Mouse (Mus musculus) liver, embryonic 12.5 days (tissue): ENCODE results near the gene Tapt1. TPM values are rescaled to one million over a fixed set of nuclear protein-coding genes. Genes with fewer than 3 reads are reported as not detected.
"Not testable (repeated sequence)": the region's sequence is repeated elsewhere in the genome, so short reads cannot be mapped to it uniquely, and the experiment has no call there.

Experiments
- ATAC-seq: fragments of 200-750 bp; cut with Nextera tagmentation; 2 replicates; pipeline ENCODE4 v1.8.0; 2017; ENCODE audit warnings: moderate number of reproducible peaks, mild to moderate bottlenecking, moderate library complexity
- H3K27ac ChIP-seq: fragments of 300-500 bp; sonication (generic); 2 replicates; pipeline ENCODE4 v1.5.1; 2016; ENCODE audit warnings: mild to moderate bottlenecking
- H3K27me3 ChIP-seq: fragments of 300-500 bp; sonication (generic); replicated peaks from 2 replicates; pipeline ENCODE4 v1.6.1; 2016; ENCODE audit warnings: mild to moderate bottlenecking, moderate library complexity
- H3K36me3 ChIP-seq: fragments of 300-500 bp; sonication (generic); 2 replicates; pipeline ENCODE4 v1.6.1; 2016; ENCODE audit warnings: mild to moderate bottlenecking, moderate library complexity
- H3K4me1 ChIP-seq: fragments of 300-500 bp; sonication (generic); 2 replicates; pipeline ENCODE4 v1.6.1; 2016
- H3K4me2 ChIP-seq: fragments of 300-500 bp; sonication (generic); 2 replicates; pipeline ENCODE4 v1.6.1; 2016; ENCODE audit warnings: mild to moderate bottlenecking, moderate library complexity
- H3K4me3 ChIP-seq: fragments of 300-500 bp; sonication (generic); 2 replicates; pipeline ENCODE4 v1.5.1; 2016; ENCODE audit warnings: mild to moderate bottlenecking, moderate library complexity
- H3K9ac ChIP-seq: fragments of 300-500 bp; sonication (generic); 2 replicates; pipeline ENCODE4 v1.6.1; 2016; ENCODE audit warnings: mild to moderate bottlenecking, moderate library complexity
- H3K9me3 ChIP-seq: fragments of 300-500 bp; sonication (generic); replicated peaks from 2 replicates; pipeline ENCODE4 v1.6.1; 2016; ENCODE audit warnings: mild to moderate bottlenecking, moderate library complexity
- WGBS: fragments of 180-500 bp; shearing (Covaris S2); methylation state at CpG from one replicate; pipeline ENCODE4 v1.1.7; 2016; ENCODE audit not compliant: insufficient replicate concordance; 5-methylcytosine and 5-hydroxymethylcytosine counted together
- polyA plus RNA-seq: library from polyadenylated mRNA; unstranded; fragments of >200 nt; fragmentation: Nextera tagmentation; extraction: Ambion mirVana; gene quantifications from 2 replicates; pipeline ENCODE4 v1.2.1, GENCODE M21; 2016

The Tapt1 gene
- polyA plus RNA-seq, 1 experiment from 2014 or later: 46.0 TPM

GRCm38 (mm10) chr5:44151327-44152051 lies 74.9 kb downstream of the Tapt1 start:
- WGBS: 68% methylated on average over 4 of the region's 4 CpGs
- Histone ChIP-seq H3K27ac (no peak overlapping the region), H3K4me1 (no peaks in the 10 kb centered on the region), H3K36me3 (0 out of 2 replicates have a peak, but pooled peaks cover 3% of the 10 kb centered on the region), H3K4me3 (no peak overlapping the region), H3K9me3 (peaks cover 7% of the 10 kb centered on the region), H3K27me3 (no peaks in the 10 kb centered on the region), H3K4me2 (no peak overlapping the region), H3K9ac (no peak overlapping the region)
- peak; percentile 78 for ATAC-seq

DNA sequence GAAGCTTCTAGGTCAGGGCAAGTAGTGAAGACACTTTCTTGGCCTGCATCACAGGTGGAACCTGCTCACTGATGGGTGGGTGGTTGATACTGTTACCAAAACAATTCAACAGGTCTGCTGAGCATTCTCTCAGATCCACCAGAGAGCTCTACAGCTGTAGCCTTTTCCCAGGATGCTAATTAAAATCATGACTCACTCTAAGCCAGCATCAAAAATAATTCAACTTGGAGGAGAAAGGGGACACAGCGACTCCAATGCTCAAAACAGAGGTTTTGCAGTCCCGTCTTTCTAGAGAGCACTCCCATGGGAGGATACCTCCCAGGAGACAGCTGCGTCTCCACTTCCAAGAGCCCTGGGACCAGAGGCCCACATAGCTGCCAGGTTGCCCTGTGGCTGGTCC lies 78.7 kb downstream of the Tapt1 start:
- H3K9ac ChIP-seq: no peak overlapping the region
- no peak overlapping the region for H3K27ac ChIP-seq

GRCm38 (mm10) chr5:44146437-44147332 lies 79.7 kb downstream of the Tapt1 start:
- Histone ChIP-seq H3K9ac (no peak overlapping the region), H3K9me3 (peaks cover 7% of the 10 kb centered on the region), H3K4me2 (no peak overlapping the region), H3K4me1 (no peaks in the 10 kb centered on the region), H3K4me3 (no peak overlapping the region), H3K27me3 (no peaks in the 10 kb centered on the region), H3K27ac (no peak overlapping the region), H3K36me3 (0 out of 2 replicates have a peak, but pooled peaks cover 3% of the 10 kb centered on the region)
- WGBS: 57% methylated on average over 6 of the region's 6 CpGs
- ATAC-seq: no peak

More for the DNA sequence above, 78.7 kb downstream of the Tapt1 start:
- Histone ChIP-seq H3K9me3 (peaks cover 7% of the 10 kb centered on the region), H3K36me3 (0 out of 2 replicates have a peak, but pooled peaks cover 3% of the 10 kb centered on the region), H3K4me2 (no peak overlapping the region), H3K4me3 (no peak overlapping the region), H3K4me1 (no peaks in the 10 kb centered on the region), H3K27me3 (no peaks in the 10 kb centered on the region)
- 67% methylated on average over 3 of the region's 3 CpGs for WGBS
- no peak for ATAC-seq

GRCm38 (mm10) chr5:44143467-44144235 lies 82.8 kb downstream of the Tapt1 start:
- H3K4me1 ChIP-seq: no peaks in the 10 kb centered on the region
- H3K9me3 ChIP-seq: no peaks in the 10 kb centered on the region
- WGBS: 46% methylated on average over 8 of the region's 8 CpGs
- no peak for ATAC-seq
- no peaks in the 10 kb centered on the region for H3K36me3 ChIP-seq
- no peak overlapping the region for H3K27ac ChIP-seq
- no peaks in the 10 kb centered on the region for H3K27me3 ChIP-seq
- no peak overlapping the region for H3K9ac ChIP-seq
- no peak overlapping the region for H3K4me3 ChIP-seq
- no peak overlapping the region for H3K4me2 ChIP-seq

DNA sequence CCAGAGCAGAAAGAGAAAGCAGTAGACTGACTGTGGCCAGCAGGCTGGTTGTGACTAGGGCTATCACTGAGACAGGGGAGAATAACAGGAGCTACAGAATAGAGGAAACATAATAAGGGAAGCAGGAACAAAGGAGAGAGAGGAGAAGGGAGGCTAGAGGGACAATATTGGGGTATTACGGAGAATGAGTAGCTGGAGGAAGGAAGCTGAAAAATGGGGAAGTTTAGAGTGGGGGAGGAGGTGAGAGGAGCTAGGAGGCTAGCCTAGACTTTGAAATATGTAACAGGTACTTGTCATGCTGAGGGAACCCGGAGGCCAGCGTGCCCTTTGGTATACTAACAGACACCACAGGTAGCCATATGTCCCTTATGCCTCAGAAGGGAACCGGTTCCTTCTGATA lies 98.9 kb downstream of the Tapt1 start:
- Histone ChIP-seq H3K27ac (no peak overlapping the region), H3K4me1 (no peaks in the 10 kb centered on the region), H3K27me3 (no peaks in the 10 kb centered on the region), H3K36me3 (no peaks in the 10 kb centered on the region), H3K9me3 (no peaks in the 10 kb centered on the region), H3K4me3 (no peak overlapping the region), H3K4me2 (no peak overlapping the region), H3K9ac (no peak overlapping the region)
- 43% methylated on average over 4 of the region's 4 CpGs for WGBS
- ATAC-seq: no peak

DNA sequence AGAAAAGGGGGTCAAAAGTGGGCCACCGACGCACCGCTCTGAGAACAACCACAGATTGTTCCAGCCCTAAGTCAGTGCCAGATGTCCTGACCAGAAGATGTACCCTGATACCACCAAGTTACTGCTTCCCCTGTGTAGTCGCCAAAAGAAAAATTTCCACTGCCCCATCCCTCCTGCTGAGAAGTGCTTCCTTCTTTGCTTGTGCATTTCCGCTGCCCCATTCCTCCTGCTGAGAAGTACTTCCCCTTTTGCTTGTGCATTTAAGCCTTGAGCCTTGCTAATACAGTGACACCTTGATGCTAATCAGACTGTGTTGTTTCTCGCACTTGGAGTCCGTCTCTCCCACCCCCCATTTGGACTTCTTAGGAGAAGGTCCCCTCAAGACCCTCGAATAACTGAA lies 99.9 kb downstream of the Tapt1 start:
- H3K4me3 ChIP-seq, H3K4me1 ChIP-seq, H3K9me3 ChIP-seq, ATAC-seq, H3K36me3 ChIP-seq, H3K27ac ChIP-seq, H3K27me3 ChIP-seq, H3K9ac ChIP-seq, H3K4me2 ChIP-seq: not testable (repeated sequence)
- WGBS: 71% methylated on average over 8 of the region's 8 CpGs

Other genes with a start within 250 kb of the Tapt1 start
- gene Fgfbp1, start 244.8 kb downstream of the Tapt1 start, polyA plus RNA-seq: not detected in 2 replicates
- gene Prom1, start 124.6 kb downstream of the Tapt1 start, polyA plus RNA-seq: 11.9 and 13.0 TPM in 2 replicates